Mouse (Mus musculus): ENCODE data around the gene Ints14. TPM values are rescaled to one million over a fixed set of nuclear protein-coding genes. Genes with fewer than 3 reads are reported as not detected.
A peak's percentile ranks its signal among the peaks of the same experiment; 100 is the strongest.

The Ints14 gene
- 24.1 and 26.4 TPM in 2 replicates for polyA plus RNA-seq (2012; rRNA removed)

- Histone ChIP-seq H3K4me3 (replicated peaks; ENCODE audit: insufficient read depth, low read depth, low read length) (peak within 1 kb of the TSS; percentile 78), H3K27me3 (ENCODE audit: control insufficient read depth, insufficient read depth, low read length) (no peaks in the 10 kb centered on the region), H3K4me1 (ENCODE audit: control insufficient read depth, insufficient read depth, low read length) (peaks cover 4% of the 10 kb centered on the region; the same call in 1 of the 2 replicates), H3K27ac (ENCODE audit: insufficient read depth, low read length) (peak within 1 kb of the TSS; percentile 72)
- peak; percentile 93 to 99 for DNase-seq
- 8% methylated on average over 29 of the region's 29 CpGs for WGBS
- TF ChIP-seq POLR2A (IDR thresholded peaks at IDR 0.05; ENCODE audit: borderline replicate concordance, insufficient read depth, low read length) (peak; percentile 81; the same call in 1 of the 2 replicates), CTCF (IDR thresholded peaks at IDR 0.05; ENCODE audit: borderline replicate concordance, insufficient read depth, low read depth, low read length) (peak; percentile 82)
These were observed at the start of gene Ints14 for GRCm38 (mm10) chr9:64960117-64960977. Ints14 (plus strand) TSS chr9:64960905.

GRCm38 (mm10) chr9:64913406-64913805 lies 47.3 kb upstream of the Ints14 start:
- no peak for DNase-seq
- Histone ChIP-seq H3K4me3 (replicated peaks; ENCODE audit: insufficient read depth, low read depth, low read length) (no peak overlapping the region), H3K4me1 (ENCODE audit: control insufficient read depth, insufficient read depth, low read length) (no peaks in the 10 kb centered on the region), H3K27me3 (ENCODE audit: control insufficient read depth, insufficient read depth, low read length) (no peaks in the 10 kb centered on the region), H3K27ac (ENCODE audit: insufficient read depth, low read length) (no peak overlapping the region)
- TF ChIP-seq POLR2A (IDR thresholded peaks at IDR 0.05; ENCODE audit: borderline replicate concordance, insufficient read depth, low read length) (no peak), CTCF (IDR thresholded peaks at IDR 0.05; ENCODE audit: borderline replicate concordance, insufficient read depth, low read depth, low read length) (no peak)
- 89% methylated on average over 4 of the region's 4 CpGs for WGBS

- no peaks in the 10 kb centered on the region for H3K27me3 ChIP-seq (ENCODE audit: control insufficient read depth, insufficient read depth, low read length)
- WGBS: 84% methylated on average over 2 of the region's 2 CpGs
- no peak overlapping the region for H3K4me3 ChIP-seq (replicated peaks; ENCODE audit: insufficient read depth, low read depth, low read length)
- TF ChIP-seq POLR2A (IDR thresholded peaks at IDR 0.05; ENCODE audit: borderline replicate concordance, insufficient read depth, low read length) (no peak), CTCF (IDR thresholded peaks at IDR 0.05; ENCODE audit: borderline replicate concordance, insufficient read depth, low read depth, low read length) (no peak)
- no peak for DNase-seq
- H3K4me1 ChIP-seq (ENCODE audit: control insufficient read depth, insufficient read depth, low read length): no peaks in the 10 kb centered on the region
- no peak overlapping the region for H3K27ac ChIP-seq (ENCODE audit: insufficient read depth, low read length)
These were observed 46.7 kb upstream of the Ints14 start for GRCm38 (mm10) chr9:64913973-64914372.

- no peak for TF ChIP-seq CTCF (IDR thresholded peaks at IDR 0.05; ENCODE audit: borderline replicate concordance, insufficient read depth, low read depth, low read length)
- TF ChIP-seq POLR2A (IDR thresholded peaks at IDR 0.05; ENCODE audit: borderline replicate concordance, insufficient read depth, low read length): no peak
- WGBS: 88% methylated on average over 4 of the region's 4 CpGs
- no peak for DNase-seq
- Histone ChIP-seq H3K27me3 (ENCODE audit: control insufficient read depth, insufficient read depth, low read length) (no peaks in the 10 kb centered on the region), H3K27ac (ENCODE audit: insufficient read depth, low read length) (no peak overlapping the region), H3K4me1 (ENCODE audit: control insufficient read depth, insufficient read depth, low read length) (no peaks in the 10 kb centered on the region), H3K4me3 (replicated peaks; ENCODE audit: insufficient read depth, low read depth, low read length) (no peak overlapping the region)
These were observed 46.1 kb upstream of the Ints14 start for GRCm38 (mm10) chr9:64914629-64915028.

- Histone ChIP-seq H3K4me3 (replicated peaks; ENCODE audit: insufficient read depth, low read depth, low read length) (no peak overlapping the region), H3K27me3 (ENCODE audit: control insufficient read depth, insufficient read depth, low read length) (no peaks in the 10 kb centered on the region), H3K27ac (ENCODE audit: insufficient read depth, low read length) (no peak overlapping the region), H3K4me1 (ENCODE audit: control insufficient read depth, insufficient read depth, low read length) (no peaks in the 10 kb centered on the region)
- WGBS: 55% methylated on average over 16 of the region's 16 CpGs
- TF ChIP-seq POLR2A (IDR thresholded peaks at IDR 0.05; ENCODE audit: borderline replicate concordance, insufficient read depth, low read length): no peak
- TF ChIP-seq CTCF (IDR thresholded peaks at IDR 0.05; ENCODE audit: borderline replicate concordance, insufficient read depth, low read depth, low read length): no peak
- DNase-seq: no peak
These were observed 42.1 kb upstream of the Ints14 start for GRCm38 (mm10) chr9:64918560-64918959.

GRCm38 (mm10) chr9:64925771-64926170 lies 34.9 kb upstream of the Ints14 start:
- TF ChIP-seq CTCF (IDR thresholded peaks at IDR 0.05; ENCODE audit: borderline replicate concordance, insufficient read depth, low read depth, low read length): no peak
- TF ChIP-seq POLR2A (IDR thresholded peaks at IDR 0.05; ENCODE audit: borderline replicate concordance, insufficient read depth, low read length): no peak

GRCm38 (mm10) chr9:64926201-64926991 lies 34.3 kb upstream of the Ints14 start:
- peak; percentile 67 to 82 for DNase-seq
- TF ChIP-seq POLR2A (IDR thresholded peaks at IDR 0.05; ENCODE audit: borderline replicate concordance, insufficient read depth, low read length) (no peak), CTCF (IDR thresholded peaks at IDR 0.05; ENCODE audit: borderline replicate concordance, insufficient read depth, low read depth, low read length) (no peak)
- no peak overlapping the region for H3K4me3 ChIP-seq (replicated peaks; ENCODE audit: insufficient read depth, low read depth, low read length)
- H3K4me1 ChIP-seq (ENCODE audit: control insufficient read depth, insufficient read depth, low read length): peaks cover 9% of the 10 kb centered on the region
- H3K27ac ChIP-seq (ENCODE audit: insufficient read depth, low read length): no peak overlapping the region
- 22% methylated on average over 8 of the region's 8 CpGs for WGBS
- no peaks in the 10 kb centered on the region for H3K27me3 ChIP-seq (ENCODE audit: control insufficient read depth, insufficient read depth, low read length)

More at GRCm38 (mm10) chr9:64925771-64926170, 34.9 kb upstream of the Ints14 start:
- no peak overlapping the region for H3K27ac ChIP-seq (ENCODE audit: insufficient read depth, low read length)
- peaks cover 9% of the 10 kb centered on the region for H3K4me1 ChIP-seq (ENCODE audit: control insufficient read depth, insufficient read depth, low read length)
- H3K27me3 ChIP-seq (ENCODE audit: control insufficient read depth, insufficient read depth, low read length): no peaks in the 10 kb centered on the region
- H3K4me3 ChIP-seq (replicated peaks; ENCODE audit: insufficient read depth, low read depth, low read length): no peak overlapping the region
- DNase-seq: no peak
- 74% methylated on average over 5 of the region's 5 CpGs for WGBS

Measured in cerebellum, adult 2 months (tissue).